Mouse (Mus musculus): ENCODE data around the gene H1f0.

DNA sequence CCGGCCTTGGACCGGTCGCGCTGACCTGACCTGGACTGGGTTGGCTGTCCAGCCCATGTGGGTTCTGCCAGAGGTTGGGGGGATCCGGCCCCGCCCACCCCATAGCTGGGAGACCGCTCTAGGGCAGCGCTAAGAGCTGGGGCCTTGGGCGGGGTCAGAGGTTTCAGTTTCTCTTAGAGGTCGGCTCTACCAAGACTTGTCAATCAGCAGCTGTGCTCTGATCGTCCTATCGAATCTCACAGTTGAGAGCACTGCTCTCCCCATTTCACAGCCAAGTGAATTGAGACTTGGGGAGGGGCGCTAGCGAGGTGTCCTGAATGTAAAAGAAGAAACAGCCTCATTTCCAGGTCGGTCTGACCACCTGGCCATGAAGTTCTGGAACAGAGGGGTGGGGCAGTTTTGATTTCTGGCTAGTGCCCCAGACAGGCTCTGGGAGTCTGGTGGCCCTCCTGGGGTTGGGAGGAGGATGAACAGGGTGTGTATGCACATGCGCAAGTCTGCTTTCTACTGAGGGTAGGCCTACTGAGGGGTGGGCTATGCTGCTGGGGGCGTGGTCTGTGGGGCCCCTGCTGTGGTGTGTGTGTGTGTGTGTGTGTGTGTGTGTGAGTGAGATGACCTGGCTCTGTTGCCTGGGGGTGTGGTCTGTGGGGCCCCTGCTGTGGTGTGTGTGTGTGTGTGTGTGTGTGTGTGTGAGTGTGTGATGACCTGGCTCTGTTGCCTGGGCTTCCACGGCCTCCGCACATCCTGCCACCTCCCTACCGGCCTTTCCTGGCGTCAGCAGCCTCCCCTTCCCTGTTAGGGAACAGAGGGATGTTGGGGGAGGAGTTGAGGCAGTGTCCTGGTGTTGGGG is 44.6 kb upstream of the H1f0 start:
- TF ChIP-seq TAL1 (IDR thresholded peaks at IDR 0.05; ENCODE audit: low read length) (no peak), GATA1 (IDR thresholded peaks at IDR 0.05; ENCODE audit: low read length) (no peak)

Measured in erythroblast, embryonic 14.5 days (primary cell).